Mouse (Mus musculus): ENCODE data around the gene Tnp2. TPM values are rescaled to one million over a fixed set of nuclear protein-coding genes. Genes with fewer than 3 reads are reported as not detected.

Tnp2 gene
- not detected in 2 replicates for polyA plus RNA-seq (2014; fragmentation: Nextera tagmentation; extraction: Ambion mirVana)

GRCm38 (mm10) chr16:10788271-10788670 lies at the start of gene Tnp2:
Gene Tnp2, minus strand, starts transcription at chr16:10788660.
- 56% methylated on average over 16 of the region's 16 CpGs for WGBS
- H3K4me3 ChIP-seq (ENCODE audit: low read depth, low read length): no peak within 1 kb of the TSS
- H3K27me3 ChIP-seq (ENCODE audit: control insufficient read depth, insufficient read depth, low read length): peaks cover 12% of the 10 kb centered on the region
- H3K36me3 ChIP-seq (ENCODE audit: control insufficient read depth, insufficient read depth, low read length): no peaks in the 10 kb centered on the region
- no peak for ATAC-seq (replicated peaks; ENCODE audit: low FRiP score)
- no peak for DNase-seq (ENCODE audit: low spot score)
- no peak within 1 kb of the TSS; the same call in 1 of the 2 replicates for H3K9ac ChIP-seq (ENCODE audit: low read length)
- H3K9me3 ChIP-seq (ENCODE audit: control insufficient read depth, low read length): no peaks in the 10 kb centered on the region
- peaks cover 4% of the 10 kb centered on the region; the same call in 1 of the 2 replicates for H3K4me1 ChIP-seq (replicated peaks; ENCODE audit: control insufficient read depth, insufficient read depth, low read length)
- no peak within 1 kb of the TSS for H3K27ac ChIP-seq (ENCODE audit: low read depth, low read length)
- H3K4me2 ChIP-seq (ENCODE audit: low read depth, low read length, severe bottlenecking): no peak within 1 kb of the TSS

- Histone ChIP-seq H3K4me3 (ENCODE audit: low read depth, low read length) (no peak overlapping the region), H3K27ac (ENCODE audit: low read depth, low read length) (no peak overlapping the region), H3K27me3 (ENCODE audit: control insufficient read depth, insufficient read depth, low read length) (no peaks in the 10 kb centered on the region), H3K36me3 (ENCODE audit: control insufficient read depth, insufficient read depth, low read length) (no peaks in the 10 kb centered on the region), H3K9ac (ENCODE audit: low read length) (no peak overlapping the region), H3K9me3 (ENCODE audit: control insufficient read depth, low read length) (no peaks in the 10 kb centered on the region), H3K4me2 (ENCODE audit: low read depth, low read length, severe bottlenecking) (no peak overlapping the region), H3K4me1 (replicated peaks; ENCODE audit: control insufficient read depth, insufficient read depth, low read length) (peaks cover 4% of the 10 kb centered on the region; the same call in 1 of the 2 replicates)
- WGBS: 79% methylated on average over 1 of the region's 1 CpGs
- DNase-seq (ENCODE audit: low spot score) (no peak), ATAC-seq (replicated peaks; ENCODE audit: low FRiP score) (no peak)
These were observed 49.4 kb upstream of the Tnp2 start for GRCm38 (mm10) chr16:10837903-10838302.

GRCm38 (mm10) chr16:10837250-10837649 lies 48.8 kb upstream of the Tnp2 start:
- no peak overlapping the region for H3K9ac ChIP-seq (ENCODE audit: low read length)
- no peak overlapping the region for H3K4me2 ChIP-seq (ENCODE audit: low read depth, low read length, severe bottlenecking)
- no peak for DNase-seq (ENCODE audit: low spot score)
- H3K4me3 ChIP-seq (ENCODE audit: low read depth, low read length): no peak overlapping the region
- no peaks in the 10 kb centered on the region for H3K9me3 ChIP-seq (ENCODE audit: control insufficient read depth, low read length)
- H3K27ac ChIP-seq (ENCODE audit: low read depth, low read length): no peak overlapping the region
- peaks cover 4% of the 10 kb centered on the region; the same call in 1 of the 2 replicates for H3K4me1 ChIP-seq (replicated peaks; ENCODE audit: control insufficient read depth, insufficient read depth, low read length)
- no peaks in the 10 kb centered on the region for H3K36me3 ChIP-seq (ENCODE audit: control insufficient read depth, insufficient read depth, low read length)
- WGBS: 88% methylated on average over 3 of the region's 3 CpGs
- no peak for ATAC-seq (replicated peaks; ENCODE audit: low FRiP score)
- H3K27me3 ChIP-seq (ENCODE audit: control insufficient read depth, insufficient read depth, low read length): no peaks in the 10 kb centered on the region

GRCm38 (mm10) chr16:10836388-10836787 lies 47.9 kb upstream of the Tnp2 start:
- H3K27ac ChIP-seq (ENCODE audit: low read depth, low read length): no peak overlapping the region
- H3K4me1 ChIP-seq (replicated peaks; ENCODE audit: control insufficient read depth, insufficient read depth, low read length): peaks cover 4% of the 10 kb centered on the region; the same call in 1 of the 2 replicates
- H3K4me3 ChIP-seq (ENCODE audit: low read depth, low read length): no peak overlapping the region
- 95% methylated on average over 3 of the region's 3 CpGs for WGBS
- no peak overlapping the region for H3K4me2 ChIP-seq (ENCODE audit: low read depth, low read length, severe bottlenecking)
- H3K36me3 ChIP-seq (ENCODE audit: control insufficient read depth, insufficient read depth, low read length): no peaks in the 10 kb centered on the region
- no peaks in the 10 kb centered on the region for H3K9me3 ChIP-seq (ENCODE audit: control insufficient read depth, low read length)
- DNase-seq (ENCODE audit: low spot score): no peak
- no peak for ATAC-seq (replicated peaks; ENCODE audit: low FRiP score)
- no peaks in the 10 kb centered on the region for H3K27me3 ChIP-seq (ENCODE audit: control insufficient read depth, insufficient read depth, low read length)
- H3K9ac ChIP-seq (ENCODE audit: low read length): no peak overlapping the region

GRCm38 (mm10) chr16:10834911-10835587 lies 46.6 kb upstream of the Tnp2 start, which contains the start of gene Rmi2:
Gene Rmi2, plus strand, starts transcription at chr16:10835059.
- no peaks in the 10 kb centered on the region for H3K9me3 ChIP-seq (ENCODE audit: control insufficient read depth, low read length)
- H3K4me2 ChIP-seq (ENCODE audit: low read depth, low read length, severe bottlenecking): peak within 1 kb of the TSS; percentile 90
- no peaks in the 10 kb centered on the region for H3K27me3 ChIP-seq (ENCODE audit: control insufficient read depth, insufficient read depth, low read length)
- DNase-seq (ENCODE audit: low spot score) (peak; percentile 94), ATAC-seq (replicated peaks; ENCODE audit: low FRiP score) (peak; percentile 94)
- peak within 1 kb of the TSS; percentile 89 for H3K9ac ChIP-seq (ENCODE audit: low read length)
- peak within 1 kb of the TSS; percentile 64; the same call in 1 of the 2 replicates for H3K27ac ChIP-seq (ENCODE audit: low read depth, low read length)
- H3K4me1 ChIP-seq (replicated peaks; ENCODE audit: control insufficient read depth, insufficient read depth, low read length): peaks cover 4% of the 10 kb centered on the region; the same call in 1 of the 2 replicates
- no peaks in the 10 kb centered on the region for H3K36me3 ChIP-seq (ENCODE audit: control insufficient read depth, insufficient read depth, low read length)
- 1% methylated on average over 69 of the region's 69 CpGs for WGBS
- H3K4me3 ChIP-seq (ENCODE audit: low read depth, low read length): peak within 1 kb of the TSS; percentile 75

GRCm38 (mm10) chr16:10834542-10834910 lies 46.1 kb upstream of the Tnp2 start:
- Histone ChIP-seq H3K27me3 (ENCODE audit: control insufficient read depth, insufficient read depth, low read length) (no peaks in the 10 kb centered on the region), H3K9ac (ENCODE audit: low read length) (peak overlapping the region; percentile 89), H3K4me1 (replicated peaks; ENCODE audit: control insufficient read depth, insufficient read depth, low read length) (peaks cover 4% of the 10 kb centered on the region; the same call in 1 of the 2 replicates), H3K36me3 (ENCODE audit: control insufficient read depth, insufficient read depth, low read length) (no peaks in the 10 kb centered on the region), H3K27ac (ENCODE audit: low read depth, low read length) (no peak overlapping the region), H3K4me2 (ENCODE audit: low read depth, low read length, severe bottlenecking) (peak overlapping the region; percentile 90), H3K9me3 (ENCODE audit: control insufficient read depth, low read length) (no peaks in the 10 kb centered on the region), H3K4me3 (ENCODE audit: low read depth, low read length) (peak overlapping the region; percentile 75)
- 10% methylated on average over 12 of the region's 12 CpGs for WGBS
- ATAC-seq (replicated peaks; ENCODE audit: low FRiP score) (no peak), DNase-seq (ENCODE audit: low spot score) (no peak)

- Histone ChIP-seq H3K27ac (ENCODE audit: low read depth, low read length) (no peak overlapping the region), H3K4me3 (ENCODE audit: low read depth, low read length) (no peak overlapping the region), H3K27me3 (ENCODE audit: control insufficient read depth, insufficient read depth, low read length) (no peaks in the 10 kb centered on the region), H3K9ac (ENCODE audit: low read length) (no peak overlapping the region), H3K36me3 (ENCODE audit: control insufficient read depth, insufficient read depth, low read length) (no peaks in the 10 kb centered on the region), H3K9me3 (ENCODE audit: control insufficient read depth, low read length) (no peaks in the 10 kb centered on the region), H3K4me1 (replicated peaks; ENCODE audit: control insufficient read depth, insufficient read depth, low read length) (no peaks in the 10 kb centered on the region), H3K4me2 (ENCODE audit: low read depth, low read length, severe bottlenecking) (no peak overlapping the region)
- ATAC-seq (replicated peaks; ENCODE audit: low FRiP score): no peak
- WGBS: 76% methylated on average over 4 of the region's 4 CpGs
- DNase-seq (ENCODE audit: low spot score): no peak
These were observed 40.0 kb upstream of the Tnp2 start for GRCm38 (mm10) chr16:10828461-10828805.

GRCm38 (mm10) chr16:10827766-10828460 lies 39.5 kb upstream of the Tnp2 start:
- no peak overlapping the region for H3K27ac ChIP-seq (ENCODE audit: low read depth, low read length)
- H3K4me1 ChIP-seq (replicated peaks; ENCODE audit: control insufficient read depth, insufficient read depth, low read length): no peaks in the 10 kb centered on the region
- H3K36me3 ChIP-seq (ENCODE audit: control insufficient read depth, insufficient read depth, low read length): no peaks in the 10 kb centered on the region
- H3K4me3 ChIP-seq (ENCODE audit: low read depth, low read length): no peak overlapping the region
- no peak for DNase-seq (ENCODE audit: low spot score)
- no peaks in the 10 kb centered on the region for H3K9me3 ChIP-seq (ENCODE audit: control insufficient read depth, low read length)
- H3K9ac ChIP-seq (ENCODE audit: low read length): no peak overlapping the region
- no peak overlapping the region for H3K4me2 ChIP-seq (ENCODE audit: low read depth, low read length, severe bottlenecking)
- 84% methylated on average over 7 of the region's 7 CpGs for WGBS
- H3K27me3 ChIP-seq (ENCODE audit: control insufficient read depth, insufficient read depth, low read length): no peaks in the 10 kb centered on the region
- no peak for ATAC-seq (replicated peaks; ENCODE audit: low FRiP score)
